Mouse (Mus musculus): ENCODE data around the gene Dnajc4. TPM values are rescaled to one million over a fixed set of nuclear protein-coding genes. Genes with fewer than 3 reads are reported as not detected.

The Dnajc4 gene
- polyA plus RNA-seq, 1 experiment, result 15.8 TPM

DNA sequence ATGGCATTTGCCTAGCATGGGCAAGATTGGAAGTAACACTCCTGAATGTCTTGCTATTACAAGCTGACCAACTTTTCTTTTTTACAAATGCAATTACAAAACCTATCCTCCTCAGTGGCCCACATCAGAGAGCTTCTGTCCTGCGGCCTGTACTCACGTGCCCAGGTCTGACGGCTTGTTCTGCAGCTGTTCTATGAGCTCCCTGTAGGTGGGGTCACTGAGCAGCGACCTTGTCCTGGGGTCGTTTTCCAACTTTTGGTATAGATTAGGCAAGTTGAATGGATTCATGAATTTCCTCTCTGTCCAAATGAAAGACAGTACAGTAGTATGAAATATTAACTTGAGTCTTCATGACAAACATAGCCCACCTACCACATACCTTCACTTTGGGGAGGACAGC, 41.6 kb upstream of the Dnajc4 start:
- no peak overlapping the region for H3K4me3 ChIP-seq (ENCODE audit: low read depth, low read length)
- H3K27ac ChIP-seq (ENCODE audit: insufficient read depth, low read length), result no peak overlapping the region
- no peak overlapping the region for H3K9ac ChIP-seq (ENCODE audit: low read depth, poor library complexity, severe bottlenecking)
- no peaks in the 10 kb centered on the region for H3K4me1 ChIP-seq (ENCODE audit: control insufficient read depth, insufficient read depth, low read length)
- H3K9me3 ChIP-seq (replicated peaks; ENCODE audit: control insufficient read depth, insufficient read depth, low read length, poor library complexity, severe bottlenecking), result no peaks in the 10 kb centered on the region
- TF ChIP-seq CTCF (IDR thresholded peaks at IDR 0.05; ENCODE audit: low read depth, low read length) (peak; percentile 34), EP300 (IDR thresholded peaks at IDR 0.05; ENCODE audit: insufficient read depth, low read depth, low read length) (no peak), POLR2A (IDR thresholded peaks at IDR 0.05; ENCODE audit: insufficient read depth, low read length) (no peak)
- H3K27me3 ChIP-seq (ENCODE audit: control insufficient read depth, insufficient read depth, low read length, poor library complexity, severe bottlenecking), result no peaks in the 10 kb centered on the region
- peaks cover 71% of the 10 kb centered on the region for H3K36me3 ChIP-seq (ENCODE audit: control insufficient read depth, insufficient read depth, low read length, poor library complexity, severe bottlenecking)

- H3K9ac ChIP-seq (ENCODE audit: low read depth, poor library complexity, severe bottlenecking), result no peak overlapping the region
- H3K4me1 ChIP-seq (ENCODE audit: control insufficient read depth, insufficient read depth, low read length), result no peaks in the 10 kb centered on the region
- H3K27me3 ChIP-seq (ENCODE audit: control insufficient read depth, insufficient read depth, low read length, poor library complexity, severe bottlenecking), result no peaks in the 10 kb centered on the region
- H3K4me3 ChIP-seq (ENCODE audit: low read depth, low read length), result no peak overlapping the region
- H3K9me3 ChIP-seq (replicated peaks; ENCODE audit: control insufficient read depth, insufficient read depth, low read length, poor library complexity, severe bottlenecking), result no peaks in the 10 kb centered on the region
- no peak overlapping the region for H3K27ac ChIP-seq (ENCODE audit: insufficient read depth, low read length)
- H3K36me3 ChIP-seq (ENCODE audit: control insufficient read depth, insufficient read depth, low read length, poor library complexity, severe bottlenecking), result peaks cover 94% of the 10 kb centered on the region
- TF ChIP-seq POLR2A (IDR thresholded peaks at IDR 0.05; ENCODE audit: insufficient read depth, low read length) (no peak), CTCF (IDR thresholded peaks at IDR 0.05; ENCODE audit: low read depth, low read length) (no peak), EP300 (IDR thresholded peaks at IDR 0.05; ENCODE audit: insufficient read depth, low read depth, low read length) (no peak)
These were observed 37.2 kb upstream of the Dnajc4 start for GRCm38 (mm10) chr19:7029531-7029930.

GRCm38 (mm10) chr19:7020224-7020641, 27.9 kb upstream of the Dnajc4 start:
- Histone ChIP-seq H3K36me3 (ENCODE audit: control insufficient read depth, insufficient read depth, low read length, poor library complexity, severe bottlenecking) (peaks cover 54% of the 10 kb centered on the region), H3K4me1 (ENCODE audit: control insufficient read depth, insufficient read depth, low read length) (no peaks in the 10 kb centered on the region), H3K9ac (ENCODE audit: low read depth, poor library complexity, severe bottlenecking) (no peak overlapping the region), H3K27me3 (ENCODE audit: control insufficient read depth, insufficient read depth, low read length, poor library complexity, severe bottlenecking) (no peaks in the 10 kb centered on the region), H3K4me3 (ENCODE audit: low read depth, low read length) (no peak overlapping the region), H3K27ac (ENCODE audit: insufficient read depth, low read length) (no peak overlapping the region), H3K9me3 (replicated peaks; ENCODE audit: control insufficient read depth, insufficient read depth, low read length, poor library complexity, severe bottlenecking) (no peaks in the 10 kb centered on the region)
- TF ChIP-seq POLR2A (IDR thresholded peaks at IDR 0.05; ENCODE audit: insufficient read depth, low read length) (no peak), EP300 (IDR thresholded peaks at IDR 0.05; ENCODE audit: insufficient read depth, low read depth, low read length) (no peak), CTCF (IDR thresholded peaks at IDR 0.05; ENCODE audit: low read depth, low read length) (peak; percentile 60)

GRCm38 (mm10) chr19:7019191-7019590, 26.8 kb upstream of the Dnajc4 start, which contains the start of gene Fermt3:
Gene Fermt3, minus strand, starts transcription at chr19:7019469.
- Histone ChIP-seq H3K4me3 (ENCODE audit: low read depth, low read length) (no peak within 1 kb of the TSS), H3K4me1 (ENCODE audit: control insufficient read depth, insufficient read depth, low read length) (no peaks in the 10 kb centered on the region), H3K36me3 (ENCODE audit: control insufficient read depth, insufficient read depth, low read length, poor library complexity, severe bottlenecking) (peaks cover 44% of the 10 kb centered on the region), H3K27me3 (ENCODE audit: control insufficient read depth, insufficient read depth, low read length, poor library complexity, severe bottlenecking) (no peaks in the 10 kb centered on the region), H3K27ac (ENCODE audit: insufficient read depth, low read length) (no peak within 1 kb of the TSS), H3K9me3 (replicated peaks; ENCODE audit: control insufficient read depth, insufficient read depth, low read length, poor library complexity, severe bottlenecking) (no peaks in the 10 kb centered on the region), H3K9ac (ENCODE audit: low read depth, poor library complexity, severe bottlenecking) (no peak within 1 kb of the TSS)
- TF ChIP-seq EP300 (IDR thresholded peaks at IDR 0.05; ENCODE audit: insufficient read depth, low read depth, low read length) (no peak), POLR2A (IDR thresholded peaks at IDR 0.05; ENCODE audit: insufficient read depth, low read length) (no peak), CTCF (IDR thresholded peaks at IDR 0.05; ENCODE audit: low read depth, low read length) (no peak)

DNA sequence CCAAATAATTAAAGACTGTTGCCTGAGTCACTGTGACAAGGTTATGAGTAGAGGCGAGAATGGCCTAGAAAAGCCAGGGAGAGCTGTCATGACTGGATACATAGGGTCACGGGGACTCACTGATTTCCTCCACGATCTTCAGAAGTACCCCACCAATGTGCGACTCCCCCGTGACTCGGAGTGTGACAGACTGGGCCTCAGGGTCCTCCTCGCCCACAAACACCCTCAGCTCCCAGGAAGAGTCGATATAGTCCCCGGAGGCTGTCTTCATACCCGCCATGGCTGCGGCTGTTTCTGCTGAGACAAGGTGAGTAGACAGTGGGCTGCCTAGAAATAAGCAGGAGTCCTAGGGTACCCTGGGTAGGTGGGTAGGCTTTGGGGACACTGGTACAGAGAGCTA, 26.2 kb upstream of the Dnajc4 start:
- Histone ChIP-seq H3K27me3 (ENCODE audit: control insufficient read depth, insufficient read depth, low read length, poor library complexity, severe bottlenecking) (no peaks in the 10 kb centered on the region), H3K4me3 (ENCODE audit: low read depth, low read length) (no peak overlapping the region), H3K9ac (ENCODE audit: low read depth, poor library complexity, severe bottlenecking) (no peak overlapping the region), H3K36me3 (ENCODE audit: control insufficient read depth, insufficient read depth, low read length, poor library complexity, severe bottlenecking) (peaks cover 37% of the 10 kb centered on the region), H3K27ac (ENCODE audit: insufficient read depth, low read length) (no peak overlapping the region), H3K4me1 (ENCODE audit: control insufficient read depth, insufficient read depth, low read length) (no peaks in the 10 kb centered on the region), H3K9me3 (replicated peaks; ENCODE audit: control insufficient read depth, insufficient read depth, low read length, poor library complexity, severe bottlenecking) (no peaks in the 10 kb centered on the region)
- TF ChIP-seq CTCF (IDR thresholded peaks at IDR 0.05; ENCODE audit: low read depth, low read length) (no peak), POLR2A (IDR thresholded peaks at IDR 0.05; ENCODE audit: insufficient read depth, low read length) (no peak), EP300 (IDR thresholded peaks at IDR 0.05; ENCODE audit: insufficient read depth, low read depth, low read length) (no peak)

DNA sequence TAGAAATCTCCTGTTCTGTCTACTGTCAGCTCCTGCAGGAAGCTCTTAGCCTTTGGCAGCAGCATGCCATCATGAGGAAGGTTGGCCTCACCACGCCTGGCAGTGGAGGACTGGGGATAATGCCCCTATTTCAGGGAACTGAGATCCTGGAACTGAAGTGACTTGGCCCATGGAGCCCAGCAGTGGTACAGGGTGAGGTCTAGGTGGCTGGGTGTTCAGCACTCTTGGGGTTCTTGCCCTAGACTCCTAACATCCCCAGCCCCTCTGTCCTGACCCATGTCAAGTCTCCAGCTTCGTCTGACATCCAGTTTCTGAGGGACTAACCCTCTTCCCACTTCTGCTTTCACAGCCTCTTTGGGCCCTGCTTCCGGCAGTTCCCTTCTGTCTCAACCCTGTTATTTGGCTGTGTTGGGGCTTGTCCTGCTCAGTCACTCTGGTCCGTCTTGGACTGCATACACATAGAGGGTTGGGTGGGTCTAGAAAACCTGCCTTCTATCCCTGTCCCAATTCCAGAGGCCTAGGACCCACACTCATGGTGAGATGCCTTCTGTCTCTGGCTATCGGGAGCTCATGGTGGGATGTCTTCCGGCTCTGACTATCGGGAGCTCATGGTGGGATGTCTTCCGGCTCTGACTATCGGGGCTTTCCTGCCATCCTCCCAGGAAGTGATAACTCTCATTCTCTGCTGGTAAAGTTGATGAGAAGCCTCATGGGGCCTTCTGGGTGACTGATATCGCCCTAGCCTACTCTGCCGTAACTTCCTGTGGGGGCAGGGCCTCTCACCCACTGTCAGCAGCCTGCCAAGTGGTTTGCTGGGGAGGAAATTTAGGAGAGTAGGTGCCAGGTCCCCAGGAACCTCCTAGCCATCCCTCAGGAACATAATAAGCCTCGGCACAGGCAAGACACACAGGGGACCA, 25.4 kb upstream of the Dnajc4 start:
- Histone ChIP-seq H3K4me3 (ENCODE audit: low read depth, low read length) (no peak overlapping the region), H3K27ac (ENCODE audit: insufficient read depth, low read length) (no peak overlapping the region), H3K4me1 (ENCODE audit: control insufficient read depth, insufficient read depth, low read length) (no peaks in the 10 kb centered on the region), H3K36me3 (ENCODE audit: control insufficient read depth, insufficient read depth, low read length, poor library complexity, severe bottlenecking) (peaks cover 30% of the 10 kb centered on the region), H3K9ac (ENCODE audit: low read depth, poor library complexity, severe bottlenecking) (no peak overlapping the region), H3K9me3 (replicated peaks; ENCODE audit: control insufficient read depth, insufficient read depth, low read length, poor library complexity, severe bottlenecking) (no peaks in the 10 kb centered on the region), H3K27me3 (ENCODE audit: control insufficient read depth, insufficient read depth, low read length, poor library complexity, severe bottlenecking) (no peaks in the 10 kb centered on the region)
- TF ChIP-seq CTCF (IDR thresholded peaks at IDR 0.05; ENCODE audit: low read depth, low read length), result no peak
- TF ChIP-seq POLR2A (IDR thresholded peaks at IDR 0.05; ENCODE audit: insufficient read depth, low read length), result no peak
- TF ChIP-seq EP300 (IDR thresholded peaks at IDR 0.05; ENCODE audit: insufficient read depth, low read depth, low read length), result no peak
